Mouse (Mus musculus) C2C12 (cell line): ENCODE results near the gene Btbd1. TPM values are rescaled to one million over a fixed set of nuclear protein-coding genes. Genes with fewer than 3 reads are reported as not detected.

ENCODE experiments used
- H3K27me3 ChIP-seq: one replicate; pipeline ENCODE4 v1.6.1; 2011; ENCODE audit not compliant: control insufficient read depth, insufficient read depth, insufficient read length
- H3K36me3 ChIP-seq: one replicate; pipeline ENCODE4 v1.6.1; 2011; ENCODE audit not compliant: control insufficient read depth, insufficient read depth
- H3K4me3 ChIP-seq: one replicate; pipeline ENCODE4 v1.5.1; 2011; ENCODE audit warnings: mild to moderate bottlenecking, control low read depth; ENCODE audit not compliant: poor library complexity, insufficient read depth, severe bottlenecking
- H3K79me2 ChIP-seq: one replicate; pipeline ENCODE4 v1.6.1; 2011; ENCODE audit not compliant: control insufficient read depth, insufficient read depth
- H3K79me3 ChIP-seq: one replicate; pipeline ENCODE4 v1.6.1; 2011; ENCODE audit warnings: low read depth, control low read depth
- H3ac ChIP-seq: one replicate; pipeline ENCODE3; 2011; ENCODE audit warnings: low read depth; ENCODE audit not compliant: control insufficient read depth, insufficient read length
- CEBPB ChIP-seq: IDR thresholded peaks from one replicate; pipeline ENCODE4 v1.6.1; 2011; ENCODE audit warnings: low read depth, mild to moderate bottlenecking, control low read depth, moderate library complexity
- CTCF ChIP-seq: IDR thresholded peaks from one replicate; pipeline ENCODE4 v1.5.1; 2011; ENCODE audit not compliant: control insufficient read depth, insufficient read depth, insufficient read length
- FOSL1 ChIP-seq: IDR thresholded peaks from one replicate; pipeline ENCODE4 v1.8.0; 2011; ENCODE audit warnings: mild to moderate bottlenecking, low read length; ENCODE audit not compliant: poor library complexity, insufficient read depth, severe bottlenecking
- MAX ChIP-seq: IDR thresholded peaks from one replicate; pipeline ENCODE4 v1.6.1; 2011; ENCODE audit warnings: mild to moderate bottlenecking, control low read depth
- MYOD1 ChIP-seq: IDR thresholded peaks from one replicate; pipeline ENCODE4 v1.6.1; 2011; ENCODE audit warnings: low read depth; ENCODE audit not compliant: control insufficient read depth, insufficient read length
- MYOG ChIP-seq: IDR thresholded peaks from one replicate; pipeline ENCODE4 v1.6.1; 2011; ENCODE audit not compliant: control insufficient read depth, insufficient read length; ENCODE audit errors: extremely low read depth
- USF1 ChIP-seq: IDR thresholded peaks from one replicate; pipeline ENCODE4 v1.6.1; 2011; ENCODE audit warnings: low read depth, mild to moderate bottlenecking, control low read depth, moderate library complexity
- polyA plus RNA-seq: library from polyadenylated mRNA; unstranded; fragments of >200 nt; fragmentation: generic; extraction: Trizol; gene quantifications from one replicate; pipeline ENCODE4 v1.2.1, GENCODE M21; 2012; ENCODE audit warnings: missing spikeins

Gene Btbd1
- polyA plus RNA-seq, 1 experiment: 35.6 TPM

DNA sequence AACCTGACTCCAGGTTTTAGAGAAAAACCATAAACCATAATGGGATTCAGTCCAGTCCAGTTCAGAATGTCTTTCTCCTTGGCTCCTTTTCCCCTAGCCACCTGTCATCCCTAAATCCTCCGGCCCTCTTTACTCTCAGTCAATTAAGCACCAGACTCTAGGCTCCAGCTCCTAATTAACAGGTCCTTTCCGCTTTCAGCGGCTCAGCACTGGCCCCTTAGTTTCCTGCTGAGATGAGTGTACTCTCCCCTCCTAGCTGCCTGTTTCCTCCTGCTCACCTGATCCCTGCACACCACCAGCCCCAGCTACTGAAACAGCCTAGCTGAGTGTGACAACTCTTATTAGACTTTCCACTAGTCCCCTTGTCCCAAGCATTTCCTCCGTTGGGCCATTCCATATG is 18.5 kb upstream of the Btbd1 start:
- Histone ChIP-seq H3ac (no peak overlapping the region), H3K4me3 (no peak overlapping the region), H3K79me2 (no peaks in the 10 kb centered on the region), H3K27me3 (peaks cover 10% of the 10 kb centered on the region), H3K79me3 (no peaks in the 10 kb centered on the region), H3K36me3 (no peaks in the 10 kb centered on the region)
- TF ChIP-seq CEBPB (no peak), USF1 (no peak), MYOG (no peak), MYOD1 (no peak), MAX (no peak), FOSL1 (no peak), CTCF (no peak)

DNA sequence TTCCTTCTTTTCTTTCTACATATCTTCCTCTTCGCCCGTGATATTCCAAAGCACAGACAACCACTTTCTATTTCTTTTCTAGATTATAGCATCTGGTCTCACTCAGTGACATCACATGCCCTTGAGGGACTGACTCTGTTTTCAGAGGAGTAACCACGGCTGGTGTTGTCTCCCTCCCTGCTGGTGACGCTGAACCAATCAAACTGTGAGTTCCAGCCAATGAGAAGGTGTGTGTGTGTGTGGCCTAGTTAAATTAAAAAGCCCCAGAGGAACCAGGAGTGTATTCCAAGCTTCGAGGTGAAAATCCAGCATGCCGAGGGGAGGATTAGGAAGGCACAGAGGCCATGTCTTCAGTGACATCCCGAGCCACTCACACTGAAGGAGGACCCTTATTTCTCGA is 17.8 kb upstream of the Btbd1 start:
- Histone ChIP-seq H3K4me3 (no peak overlapping the region), H3ac (no peak overlapping the region), H3K79me2 (no peaks in the 10 kb centered on the region), H3K79me3 (no peaks in the 10 kb centered on the region), H3K36me3 (no peaks in the 10 kb centered on the region), H3K27me3 (peaks cover 10% of the 10 kb centered on the region)
- TF ChIP-seq CTCF: no peak
- no peak for TF ChIP-seq MAX
- no peak for TF ChIP-seq USF1
- no peak for TF ChIP-seq CEBPB
- no peak for TF ChIP-seq MYOG
- no peak for TF ChIP-seq FOSL1

DNA sequence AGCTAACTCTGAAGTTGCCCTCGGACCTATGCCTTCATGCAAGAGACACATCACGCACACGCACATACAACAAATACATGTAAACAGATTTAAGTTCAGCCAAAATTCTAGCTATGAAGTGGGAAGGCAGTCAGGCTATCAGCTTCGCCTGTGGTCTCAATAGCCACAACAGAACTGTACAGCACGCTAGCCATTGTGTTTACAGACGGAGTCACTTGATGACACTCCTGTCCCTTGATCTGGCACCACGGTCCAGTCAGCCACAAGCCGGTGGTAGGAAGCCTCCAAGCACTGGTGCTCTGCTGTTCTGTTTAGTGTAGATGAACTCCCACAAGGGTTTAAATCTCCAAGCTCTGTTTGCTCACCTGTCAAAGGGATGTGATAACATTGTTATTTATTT is 16.8 kb upstream of the Btbd1 start:
- H3K79me2 ChIP-seq: no peaks in the 10 kb centered on the region
- H3K27me3 ChIP-seq: peaks cover 14% of the 10 kb centered on the region
- TF ChIP-seq MYOG: no peak
- TF ChIP-seq FOSL1: no peak
- no peaks in the 10 kb centered on the region for H3K79me3 ChIP-seq
- no peak overlapping the region for H3K4me3 ChIP-seq
- no peak overlapping the region for H3ac ChIP-seq
- no peaks in the 10 kb centered on the region for H3K36me3 ChIP-seq

DNA sequence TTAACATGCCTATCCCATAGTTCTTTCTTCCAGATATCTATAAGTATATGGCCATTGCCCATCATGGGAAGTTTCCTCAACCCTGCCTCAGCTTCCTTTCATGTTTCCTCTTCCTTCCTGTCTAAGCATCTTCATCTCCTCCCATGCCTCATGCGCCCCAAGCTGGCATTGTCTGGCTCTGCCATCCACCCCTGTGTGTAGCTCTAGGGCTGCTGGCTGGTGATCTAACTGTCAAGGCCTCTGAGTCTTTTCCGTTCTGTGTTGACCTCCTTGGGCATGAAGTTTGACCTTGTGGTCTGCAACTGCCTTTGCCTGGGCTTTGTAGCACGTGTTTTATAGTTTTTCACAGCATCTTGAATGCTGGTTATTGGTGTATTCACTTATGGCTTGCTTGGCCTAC is 16.1 kb upstream of the Btbd1 start:
- TF ChIP-seq FOSL1 (no peak), CEBPB (no peak), MYOD1 (no peak), USF1 (no peak), MAX (no peak), CTCF (no peak), MYOG (no peak)
- no peaks in the 10 kb centered on the region for H3K79me2 ChIP-seq
- no peaks in the 10 kb centered on the region for H3K79me3 ChIP-seq
- H3K27me3 ChIP-seq: peaks cover 14% of the 10 kb centered on the region
- no peak overlapping the region for H3K4me3 ChIP-seq
- H3K36me3 ChIP-seq: no peaks in the 10 kb centered on the region
- no peak overlapping the region for H3ac ChIP-seq

DNA sequence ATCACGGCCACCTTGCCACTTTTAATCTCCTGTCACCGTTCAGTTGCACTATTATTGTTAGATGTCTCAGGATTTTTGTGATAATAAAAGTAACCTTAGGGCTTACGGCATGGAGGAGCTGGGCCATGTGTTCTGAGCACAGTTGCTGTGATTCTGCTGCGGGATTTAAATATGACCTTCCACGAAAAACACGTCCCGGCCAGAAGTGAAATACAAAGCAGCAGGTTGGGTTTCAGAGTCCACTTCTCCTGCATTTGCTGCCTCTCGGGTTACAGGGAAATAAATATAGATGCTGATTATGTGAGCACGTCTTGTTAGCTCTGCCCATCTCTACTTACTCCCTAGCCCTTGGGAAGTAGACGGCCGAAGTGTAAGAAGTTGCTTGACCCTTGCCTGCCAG is 15.6 kb upstream of the Btbd1 start:
- no peaks in the 10 kb centered on the region for H3K79me3 ChIP-seq
- no peak overlapping the region for H3K4me3 ChIP-seq
- TF ChIP-seq MAX: no peak
- TF ChIP-seq CTCF: no peak
- peaks cover 16% of the 10 kb centered on the region for H3K27me3 ChIP-seq
- H3K36me3 ChIP-seq: no peaks in the 10 kb centered on the region
- no peak overlapping the region for H3ac ChIP-seq
- H3K79me2 ChIP-seq: no peaks in the 10 kb centered on the region

DNA sequence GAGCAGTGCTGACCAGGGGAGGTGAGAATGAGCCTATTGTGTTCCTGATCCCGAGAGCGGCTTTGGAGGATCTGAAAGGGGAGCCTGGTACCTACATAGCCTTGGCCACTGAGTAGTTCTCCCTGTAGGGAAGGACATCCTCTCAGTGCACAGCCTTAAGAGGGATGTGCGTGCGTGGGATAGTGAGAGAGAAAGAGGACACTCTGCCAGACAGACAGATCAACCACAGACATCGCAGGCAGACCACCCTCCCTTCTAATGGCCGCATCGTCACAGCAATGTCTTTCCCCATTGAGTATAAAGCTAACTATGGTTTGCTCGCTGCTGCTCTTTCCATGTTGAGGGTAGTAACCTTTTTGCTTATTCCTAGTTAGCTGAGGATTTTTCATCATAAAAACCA is 14.7 kb upstream of the Btbd1 start:
- H3K79me3 ChIP-seq: no peaks in the 10 kb centered on the region
- TF ChIP-seq MYOD1 (no peak), MAX (no peak), CTCF (no peak), CEBPB (no peak), FOSL1 (no peak)
- no peaks in the 10 kb centered on the region for H3K79me2 ChIP-seq
- H3K36me3 ChIP-seq: no peaks in the 10 kb centered on the region
- no peak overlapping the region for H3ac ChIP-seq
- peaks cover 19% of the 10 kb centered on the region for H3K27me3 ChIP-seq
- no peak overlapping the region for H3K4me3 ChIP-seq
